Comparison of ENCODE assay signal across 14 mouse cellular contexts in genomic region chr12:68862991-68863356, GRCm38 (mm10).
"Had no signal": no experiment of that assay in that cellular context is flagged by ENCODE, and none has a peak within 500 bp of the region (broad histone marks: within the 10 kb centered on the region; RNA-seq: fewer than 3 reads in every experiment).

No protein-coding gene starts in this region.

- H3K9me3 ChIP-seq: kidney, embryonic 15.5 days; limb, embryonic 10.5 days; limb, embryonic 13.5 days; liver, embryonic 12.5 days; liver, embryonic 15.5 days; lung, embryonic 15.5 days; megakaryocyte, embryonic 14.5 days; midbrain, embryonic 10.5 days had no signal

- H3K4me1 ChIP-seq: kidney, embryonic 15.5 days; limb, embryonic 10.5 days; limb, embryonic 13.5 days; liver, embryonic 12.5 days; liver, embryonic 15.5 days; lung, embryonic 15.5 days; megakaryocyte, embryonic 14.5 days; midbrain, embryonic 10.5 days had no signal

- H3K9ac ChIP-seq: kidney, embryonic 15.5 days; limb, embryonic 13.5 days; liver, embryonic 12.5 days; liver, embryonic 15.5 days; lung, embryonic 15.5 days had no signal

- H3K4me3 ChIP-seq: kidney, embryonic 15.5 days; limb, embryonic 10.5 days; limb, embryonic 13.5 days; liver, embryonic 12.5 days; liver, embryonic 15.5 days; lung, embryonic 15.5 days; megakaryocyte, embryonic 14.5 days; midbrain, embryonic 10.5 days had no signal

- H3K27me3 ChIP-seq: kidney, embryonic 15.5 days; limb, embryonic 13.5 days; liver, embryonic 12.5 days; liver, embryonic 15.5 days; lung, embryonic 15.5 days; megakaryocyte, embryonic 14.5 days had no signal

- H3K36me3 ChIP-seq: kidney, embryonic 15.5 days; limb, embryonic 10.5 days; limb, embryonic 13.5 days; liver, embryonic 12.5 days; liver, embryonic 15.5 days; lung, embryonic 15.5 days; midbrain, embryonic 10.5 days had no signal

- H3K4me2 ChIP-seq: kidney, embryonic 15.5 days; limb, embryonic 13.5 days; liver, embryonic 12.5 days; liver, embryonic 15.5 days; lung, embryonic 15.5 days had no signal

- H3K27ac ChIP-seq: kidney, embryonic 15.5 days; limb, embryonic 10.5 days; limb, embryonic 13.5 days; liver, embryonic 12.5 days; liver, embryonic 15.5 days; lung, embryonic 15.5 days; midbrain, embryonic 10.5 days; stomach, postnatal 0 days had no signal

- ATAC-seq: liver, embryonic 12.5 days had no signal

- DNase-seq: liver; lung, adult 18-20 months; thymus, adult 2 months; thymus, postnatal 14 days; thymus, postnatal 4 days had no signal
